Mouse (Mus musculus): ENCODE measurements at regions not wholly inside any gene's neighbourhood (a gene's known extent, or its start where the extent isn't known, plus 50 kb on each side); places are given as distances from the start of the nearest gene placed in this dataset.
A peak's percentile ranks its signal among the peaks of the same experiment; 100 is the strongest.

DNA sequence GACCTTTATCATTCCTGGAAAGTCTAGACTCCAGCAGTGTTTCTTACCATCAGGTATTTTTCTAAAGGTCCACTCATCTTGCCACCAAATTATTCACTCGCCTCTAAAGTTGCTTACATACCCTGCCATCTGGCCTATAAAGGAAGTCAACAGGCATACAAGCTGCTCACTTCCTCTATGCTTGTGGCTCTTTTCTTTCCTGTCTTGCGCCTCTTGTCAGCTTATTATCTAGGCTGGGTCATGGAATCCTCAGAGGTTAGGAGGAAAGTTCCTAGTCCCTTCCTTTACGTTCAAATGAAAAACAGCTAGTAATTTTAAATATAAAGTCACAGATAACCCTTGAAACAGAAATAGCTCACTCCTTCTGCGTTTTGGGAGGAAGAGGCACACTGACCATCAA lies 97.9 kb downstream of the Lipi start:
- no peaks in the 10 kb centered on the region for H3K9me3 ChIP-seq
- H3K4me1 ChIP-seq: no peaks in the 10 kb centered on the region

DNA sequence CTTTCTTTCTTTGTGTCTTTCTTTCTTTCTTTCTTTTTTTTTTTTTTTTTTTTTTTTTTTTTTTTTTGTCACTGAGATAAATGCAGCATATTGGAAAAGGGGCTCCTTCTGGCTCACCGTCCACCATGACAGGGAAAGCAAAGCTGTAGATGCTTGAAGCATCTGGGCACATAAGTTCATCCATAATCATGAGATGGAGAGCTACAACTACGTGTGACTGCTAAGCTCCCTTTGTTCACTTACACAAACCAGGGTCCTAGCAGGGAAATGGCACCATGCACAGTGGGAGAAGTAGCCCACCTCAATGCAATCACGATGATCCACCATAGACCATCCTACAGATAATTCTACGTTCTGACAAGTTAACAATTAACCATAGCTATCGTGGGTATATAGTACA lies 102.0 kb downstream of the Lipi start:
- H3K4me1 ChIP-seq: no peaks in the 10 kb centered on the region
- WGBS: 86% methylated on average over 5 of the region's 5 CpGs
- H3K9ac ChIP-seq: no peak overlapping the region
- no peaks in the 10 kb centered on the region for H3K27me3 ChIP-seq (replicated peaks)
- no peaks in the 10 kb centered on the region for H3K36me3 ChIP-seq
- H3K27ac ChIP-seq: no peak overlapping the region
- H3K9me3 ChIP-seq: no peaks in the 10 kb centered on the region
- H3K4me3 ChIP-seq (replicated peaks): no peak overlapping the region
- no peak overlapping the region for H3K4me2 ChIP-seq
- ATAC-seq (ENCODE audit: insufficient read depth, low FRiP score, low read depth): no peak

More for the DNA sequence above, 97.9 kb downstream of the Lipi start:
- no peak overlapping the region for H3K27ac ChIP-seq
- H3K27me3 ChIP-seq (replicated peaks): no peaks in the 10 kb centered on the region
- H3K4me2 ChIP-seq: no peak overlapping the region
- H3K9ac ChIP-seq: no peak overlapping the region
- WGBS: 74% methylated on average over 4 of the region's 4 CpGs
- no peak overlapping the region for H3K4me3 ChIP-seq (replicated peaks)
- no peaks in the 10 kb centered on the region for H3K36me3 ChIP-seq
- no peak for ATAC-seq (ENCODE audit: insufficient read depth, low FRiP score, low read depth)

DNA sequence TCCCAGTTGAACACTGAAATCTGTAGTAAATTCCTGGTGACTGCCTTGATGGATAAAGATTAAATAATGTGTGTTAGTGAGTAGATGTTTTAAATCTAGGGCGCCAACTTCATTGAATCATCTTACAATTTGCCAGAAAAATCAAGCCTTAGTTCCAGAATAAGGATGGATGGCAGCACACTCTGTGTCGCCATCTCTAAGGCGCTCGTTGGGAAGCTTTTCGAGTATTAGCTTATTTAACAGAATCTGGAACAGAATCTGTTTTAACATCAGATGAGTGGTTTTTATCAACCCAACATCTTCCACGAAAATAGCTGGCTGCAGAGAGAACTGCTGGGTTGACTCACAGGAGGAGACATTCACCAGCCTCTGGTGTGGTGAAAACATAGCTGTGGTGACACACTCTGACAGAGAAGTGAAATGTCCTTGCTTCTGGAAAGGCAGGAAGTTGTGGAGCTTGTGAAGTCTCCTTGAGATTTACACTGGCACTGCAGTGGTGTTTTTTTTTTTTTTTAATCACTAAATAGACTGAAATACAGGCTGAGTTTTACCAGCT lies 120.4 kb downstream of the Lipi start:
- Histone ChIP-seq H3K9me3 (no peaks in the 10 kb centered on the region), H3K36me3 (no peaks in the 10 kb centered on the region), H3K27ac (no peak overlapping the region), H3K9ac (no peak overlapping the region), H3K4me2 (no peak overlapping the region), H3K4me1 (no peaks in the 10 kb centered on the region), H3K4me3 (replicated peaks) (no peak overlapping the region), H3K27me3 (replicated peaks) (no peaks in the 10 kb centered on the region)
- 77% methylated on average over 6 of the region's 6 CpGs for WGBS
- ATAC-seq (ENCODE audit: insufficient read depth, low FRiP score, low read depth): no peak

DNA sequence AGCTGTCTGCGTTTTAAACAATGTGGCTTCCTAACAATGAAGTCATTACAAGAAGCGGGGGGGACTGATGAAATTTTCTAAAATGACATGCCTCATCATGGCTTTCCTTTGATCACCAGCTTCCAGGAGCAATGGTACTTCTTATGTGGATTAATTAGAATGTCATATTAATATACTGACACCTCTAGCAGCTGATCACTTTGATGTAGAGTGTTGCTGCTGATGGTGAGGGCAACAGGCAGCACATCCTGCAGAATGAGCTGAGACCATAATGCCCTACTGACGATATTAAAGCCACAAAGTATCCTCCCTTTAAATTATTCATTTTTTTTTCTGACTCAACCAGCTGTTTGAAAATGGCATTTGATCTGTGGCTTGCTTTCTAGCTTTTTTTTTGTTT lies 123.7 kb downstream of the Lipi start:
- Histone ChIP-seq H3K27me3 (replicated peaks) (no peaks in the 10 kb centered on the region), H3K36me3 (no peaks in the 10 kb centered on the region), H3K4me2 (no peak overlapping the region), H3K4me1 (no peaks in the 10 kb centered on the region), H3K27ac (no peak overlapping the region), H3K9me3 (no peaks in the 10 kb centered on the region), H3K9ac (no peak overlapping the region), H3K4me3 (replicated peaks) (no peak overlapping the region)
- no peak for ATAC-seq (ENCODE audit: insufficient read depth, low FRiP score, low read depth)
- WGBS: 77% methylated on average over 3 of the region's 3 CpGs

DNA sequence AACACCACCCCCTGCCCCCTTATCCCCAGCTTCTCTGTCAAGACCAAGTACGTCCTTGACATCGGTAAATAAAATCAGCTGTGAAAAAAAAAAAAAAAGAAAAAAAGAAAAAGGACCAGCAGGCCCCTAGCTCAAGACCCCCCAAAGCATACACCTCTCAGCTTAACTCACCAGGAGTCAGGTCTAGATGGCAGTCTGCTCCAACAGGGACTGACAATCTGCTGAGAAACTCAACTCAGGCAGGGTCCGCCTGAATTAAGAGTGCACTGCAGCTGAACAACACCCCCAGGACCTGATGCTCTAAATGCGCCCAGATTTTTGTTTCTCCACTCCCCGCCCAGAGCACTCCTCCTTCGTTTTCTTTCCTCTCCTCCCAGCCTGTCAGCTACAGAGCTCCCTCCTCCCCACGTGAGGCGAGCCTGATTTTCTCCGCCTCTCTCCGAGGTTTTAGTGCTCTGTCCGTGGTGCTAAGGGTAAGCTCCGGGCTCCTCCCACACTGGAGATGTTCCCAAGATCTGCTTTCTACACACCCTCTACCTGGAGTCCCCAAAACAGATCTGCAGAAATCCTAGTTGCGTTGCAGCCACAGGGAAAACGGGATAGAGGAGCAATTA lies 138.9 kb downstream of the Lipi start:
- Histone ChIP-seq H3K9ac (no peak overlapping the region), H3K27me3 (replicated peaks) (no peaks in the 10 kb centered on the region), H3K4me1 (0 out of 2 replicates have a peak, but pooled peaks cover 2% of the 10 kb centered on the region), H3K4me3 (replicated peaks) (no peak overlapping the region), H3K27ac (no peak overlapping the region), H3K9me3 (no peaks in the 10 kb centered on the region), H3K4me2 (0 out of 2 replicates have a peak overlapping the region, but pooled peaks have one; percentile 5), H3K36me3 (no peaks in the 10 kb centered on the region)
- ATAC-seq (ENCODE audit: insufficient read depth, low FRiP score, low read depth): no peak
- 2% methylated on average over 14 of the region's 14 CpGs for WGBS

GRCm38 (mm10) chr16:75439296-75439695 lies 146.6 kb downstream of the Lipi start:
- H3K27ac ChIP-seq: no peak overlapping the region
- H3K9ac ChIP-seq: no peak overlapping the region
- ATAC-seq (ENCODE audit: insufficient read depth, low FRiP score, low read depth): no peak
- no peak overlapping the region for H3K4me2 ChIP-seq
- H3K4me3 ChIP-seq (replicated peaks): no peak overlapping the region
- no peaks in the 10 kb centered on the region for H3K9me3 ChIP-seq
- H3K27me3 ChIP-seq (replicated peaks): no peaks in the 10 kb centered on the region
- H3K36me3 ChIP-seq: no peaks in the 10 kb centered on the region
- H3K4me1 ChIP-seq: no peaks in the 10 kb centered on the region
- 88% methylated on average over 3 of the region's 3 CpGs for WGBS

DNA sequence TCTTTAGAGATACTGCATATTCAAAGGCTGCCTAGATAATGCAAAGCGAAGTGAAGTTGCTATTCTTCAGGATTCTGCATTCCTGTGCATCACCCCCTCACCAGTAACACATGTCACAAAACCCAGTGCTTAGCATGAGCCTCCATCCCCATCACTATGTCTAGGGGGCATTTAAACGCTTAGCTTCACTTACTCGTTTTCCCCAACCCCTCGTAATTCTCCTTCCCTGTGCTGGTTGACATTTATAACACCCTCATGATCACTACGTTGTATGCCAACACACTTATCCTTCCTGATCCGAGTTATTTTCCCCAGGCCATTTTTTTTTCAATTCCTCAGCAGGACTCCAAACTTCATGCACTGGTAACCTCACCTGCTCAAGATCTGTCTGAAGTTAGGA lies 152.6 kb downstream of the Lipi start:
- H3K4me3 ChIP-seq (replicated peaks): no peak overlapping the region
- H3K27ac ChIP-seq: no peak overlapping the region
- no peaks in the 10 kb centered on the region for H3K36me3 ChIP-seq
- WGBS: 72% methylated on average over 6 of the region's 6 CpGs
- no peak overlapping the region for H3K9ac ChIP-seq
- H3K27me3 ChIP-seq (replicated peaks): no peaks in the 10 kb centered on the region
- H3K4me1 ChIP-seq: no peaks in the 10 kb centered on the region
- ATAC-seq (ENCODE audit: insufficient read depth, low FRiP score, low read depth): no peak
- H3K4me2 ChIP-seq: no peak overlapping the region
- H3K9me3 ChIP-seq: no peaks in the 10 kb centered on the region

- Histone ChIP-seq H3K4me2 (no peak overlapping the region), H3K9ac (no peak overlapping the region), H3K27ac (no peak overlapping the region), H3K4me1 (no peaks in the 10 kb centered on the region), H3K9me3 (no peaks in the 10 kb centered on the region), H3K36me3 (no peaks in the 10 kb centered on the region), H3K27me3 (replicated peaks) (no peaks in the 10 kb centered on the region), H3K4me3 (replicated peaks) (no peak overlapping the region)
- whole genome bisulfite sequencing: 73% methylated on average over 6 of the region's 6 CpGs
- ATAC-seq (ENCODE audit: insufficient read depth, low FRiP score, low read depth): no peak
Observed at GRCm38 (mm10) chr16:75384526-75385222, 201.2 kb downstream of the Lipi start.

- H3K4me2 ChIP-seq: no peak overlapping the region
- ATAC-seq (ENCODE audit: insufficient read depth, low FRiP score, low read depth): no peak
- H3K4me3 ChIP-seq (replicated peaks): no peak overlapping the region
- no peaks in the 10 kb centered on the region for H3K27me3 ChIP-seq (replicated peaks)
- 51% methylated on average over 1 of the region's 1 CpGs for WGBS
- H3K4me1 ChIP-seq: no peaks in the 10 kb centered on the region
- no peaks in the 10 kb centered on the region for H3K9me3 ChIP-seq
- H3K36me3 ChIP-seq: no peaks in the 10 kb centered on the region
- no peak overlapping the region for H3K27ac ChIP-seq
- H3K9ac ChIP-seq: no peak overlapping the region
Observed at GRCm38 (mm10) chr16:75381191-75381590, 204.7 kb downstream of the Lipi start.

- 64% methylated on average over 5 of the region's 5 CpGs for WGBS
- Histone ChIP-seq H3K9me3 (no peaks in the 10 kb centered on the region), H3K27ac (no peak overlapping the region), H3K27me3 (replicated peaks) (no peaks in the 10 kb centered on the region), H3K36me3 (no peaks in the 10 kb centered on the region), H3K4me2 (no peak overlapping the region), H3K4me3 (replicated peaks) (no peak overlapping the region), H3K4me1 (no peaks in the 10 kb centered on the region), H3K9ac (no peak overlapping the region)
- no peak for ATAC-seq (ENCODE audit: insufficient read depth, low FRiP score, low read depth)
Observed at GRCm38 (mm10) chr16:75369700-75370099, 216.2 kb downstream of the Lipi start.

DNA sequence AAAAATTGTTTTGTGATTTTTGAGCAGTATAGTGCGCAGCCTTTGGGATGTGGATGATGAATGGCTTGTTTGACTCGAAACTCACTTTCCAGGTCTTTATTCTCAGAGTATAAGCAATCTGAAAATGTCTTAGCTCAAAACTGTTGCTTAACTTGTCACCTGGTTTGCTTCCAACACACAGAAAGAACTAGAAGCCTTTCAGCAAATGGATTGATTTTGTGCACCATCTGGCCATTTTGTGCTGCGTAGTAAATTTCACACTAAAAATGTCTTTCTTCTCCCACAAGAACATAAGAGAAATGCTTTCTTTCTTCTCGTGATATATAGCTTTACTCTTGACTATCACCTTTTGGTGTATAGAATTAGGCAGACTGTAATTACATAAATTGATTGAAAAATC lies 219.1 kb downstream of the Lipi start:
- no peak for ATAC-seq (ENCODE audit: insufficient read depth, low FRiP score, low read depth)
- no peak overlapping the region for H3K9ac ChIP-seq
- H3K4me2 ChIP-seq: no peak overlapping the region
- H3K27me3 ChIP-seq (replicated peaks): no peaks in the 10 kb centered on the region
- no peaks in the 10 kb centered on the region for H3K4me1 ChIP-seq
- no peaks in the 10 kb centered on the region for H3K36me3 ChIP-seq
- H3K4me3 ChIP-seq (replicated peaks): no peak overlapping the region
- H3K27ac ChIP-seq: no peak overlapping the region
- no peaks in the 10 kb centered on the region for H3K9me3 ChIP-seq
- WGBS: 53% methylated on average over 4 of the region's 4 CpGs

GRCm38 (mm10) chr16:75365361-75365994 lies 220.4 kb downstream of the Lipi start:
- Histone ChIP-seq H3K4me2 (no peak overlapping the region), H3K4me3 (replicated peaks) (no peak overlapping the region), H3K4me1 (no peaks in the 10 kb centered on the region), H3K9me3 (no peaks in the 10 kb centered on the region), H3K27me3 (replicated peaks) (no peaks in the 10 kb centered on the region), H3K9ac (no peak overlapping the region), H3K27ac (no peak overlapping the region), H3K36me3 (no peaks in the 10 kb centered on the region)
- no peak for ATAC-seq (ENCODE audit: insufficient read depth, low FRiP score, low read depth)
- WGBS: 52% methylated on average over 8 of the region's 8 CpGs

Measured in stomach, embryonic 15.5 days (tissue).